Mouse (Mus musculus): ENCODE measurements around the gene Slc25a12.

Slc25a12 gene

GRCm38 (mm10) chr2:71350181-71350580 is 17.4 kb downstream of the Slc25a12 start:
- DNase-seq (ENCODE audit: low spot score in 2 of 2) = no peak

GRCm38 (mm10) chr2:71349511-71349910 is 18.0 kb downstream of the Slc25a12 start:
- DNase-seq (ENCODE audit: low spot score in 2 of 2) = no peak

GRCm38 (mm10) chr2:71347732-71348490 is 19.6 kb downstream of the Slc25a12 start:
- DNase-seq (ENCODE audit: low spot score in 2 of 2) = no peak

GRCm38 (mm10) chr2:71347160-71347559 is 20.4 kb downstream of the Slc25a12 start:
- no peak for DNase-seq (ENCODE audit: low spot score in 2 of 2)

GRCm38 (mm10) chr2:71343884-71344640 is 23.5 kb downstream of the Slc25a12 start:
- DNase-seq (ENCODE audit: low spot score in 2 of 2) = no peak

- no peak for DNase-seq (ENCODE audit: low spot score in 2 of 2)
Measured at GRCm38 (mm10) chr2:71340126-71340525, 27.4 kb downstream of the Slc25a12 start.

- DNase-seq (ENCODE audit: low spot score in 2 of 2) = no peak
Measured at GRCm38 (mm10) chr2:71338145-71338796, 29.3 kb downstream of the Slc25a12 start.

- no peak for DNase-seq (ENCODE audit: low spot score in 2 of 2)
Measured at GRCm38 (mm10) chr2:71336631-71337030, 30.9 kb downstream of the Slc25a12 start.

- DNase-seq (ENCODE audit: low spot score in 2 of 2) = no peak
Measured at GRCm38 (mm10) chr2:71336209-71336608, 31.3 kb downstream of the Slc25a12 start.

- no peak for DNase-seq (ENCODE audit: low spot score in 2 of 2)
Measured at GRCm38 (mm10) chr2:71333986-71334822, 33.3 kb downstream of the Slc25a12 start.

GRCm38 (mm10) chr2:71329761-71330160 is 37.8 kb downstream of the Slc25a12 start:
- no peak for DNase-seq (ENCODE audit: low spot score in 2 of 2)

GRCm38 (mm10) chr2:71328391-71329160 is 39.0 kb downstream of the Slc25a12 start:
- no peak for DNase-seq (ENCODE audit: low spot score in 2 of 2)

GRCm38 (mm10) chr2:71327715-71328114 is 39.8 kb downstream of the Slc25a12 start:
- DNase-seq (ENCODE audit: low spot score in 2 of 2) = no peak

GRCm38 (mm10) chr2:71326766-71327464 is 40.6 kb downstream of the Slc25a12 start:
- no peak for DNase-seq (ENCODE audit: low spot score in 2 of 2)

GRCm38 (mm10) chr2:71323886-71324285 is 43.7 kb downstream of the Slc25a12 start:
- DNase-seq (ENCODE audit: low spot score in 2 of 2) = no peak

GRCm38 (mm10) chr2:71321486-71321885 is 46.1 kb downstream of the Slc25a12 start:
- DNase-seq (ENCODE audit: low spot score in 2 of 2) = no peak

GRCm38 (mm10) chr2:71316116-71316789 is 51.3 kb downstream of the Slc25a12 start:
- no peak for DNase-seq (ENCODE audit: low spot score in 2 of 2)

- no peak for DNase-seq (ENCODE audit: low spot score in 2 of 2)
Measured at GRCm38 (mm10) chr2:71315022-71315421, 52.5 kb downstream of the Slc25a12 start.

- DNase-seq (ENCODE audit: low spot score in 2 of 2) = no peak
Measured at GRCm38 (mm10) chr2:71314080-71314479, 53.5 kb downstream of the Slc25a12 start.

- no peak for DNase-seq (ENCODE audit: low spot score in 2 of 2)
Measured at GRCm38 (mm10) chr2:71312067-71312466, 55.5 kb downstream of the Slc25a12 start.
